Mouse (Mus musculus) layer of hippocampus, adult 8-10 months (tissue): ENCODE data around the gene Clec16a. TPM values are rescaled to one million over a fixed set of nuclear protein-coding genes. Genes with fewer than 3 reads are reported as not detected.

Source experiments
- DNase-seq, 2 experiments: peaks; one replicate each; pipeline ENCODE4 v3.0.0; 2022; ENCODE audit warnings: low spot score in 2 of 2
- total RNA-seq, 4 experiments: library from RNA; stranded (reverse); gene quantifications; 2 replicates each; pipeline ENCODE4 v1.2.4; 2022

Clec16a gene
- total RNA-seq, 4 experiments from 2014 or later: 85.2 to 99.0 (median 92.5) TPM

DNA sequence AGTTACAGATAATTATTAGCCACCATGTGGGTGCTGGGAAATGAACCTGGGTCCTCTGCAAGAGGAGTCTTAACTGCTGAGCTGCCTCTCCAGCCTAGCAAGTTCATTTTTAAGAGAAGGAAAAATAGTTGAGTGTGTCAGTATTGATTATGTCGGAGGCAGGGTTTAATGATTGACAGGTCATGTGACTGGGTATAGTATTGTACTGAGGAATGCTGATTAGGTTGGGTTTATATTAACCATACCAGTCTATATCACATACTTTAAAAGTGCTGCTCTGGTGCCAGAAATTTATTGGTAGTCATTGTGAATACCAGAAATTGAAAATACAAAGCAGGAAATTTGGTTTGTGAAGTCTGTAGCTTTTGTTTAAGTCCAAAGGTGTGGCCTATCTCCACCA is 130.5 kb downstream of the Clec16a start:
- no peak for DNase-seq

DNA sequence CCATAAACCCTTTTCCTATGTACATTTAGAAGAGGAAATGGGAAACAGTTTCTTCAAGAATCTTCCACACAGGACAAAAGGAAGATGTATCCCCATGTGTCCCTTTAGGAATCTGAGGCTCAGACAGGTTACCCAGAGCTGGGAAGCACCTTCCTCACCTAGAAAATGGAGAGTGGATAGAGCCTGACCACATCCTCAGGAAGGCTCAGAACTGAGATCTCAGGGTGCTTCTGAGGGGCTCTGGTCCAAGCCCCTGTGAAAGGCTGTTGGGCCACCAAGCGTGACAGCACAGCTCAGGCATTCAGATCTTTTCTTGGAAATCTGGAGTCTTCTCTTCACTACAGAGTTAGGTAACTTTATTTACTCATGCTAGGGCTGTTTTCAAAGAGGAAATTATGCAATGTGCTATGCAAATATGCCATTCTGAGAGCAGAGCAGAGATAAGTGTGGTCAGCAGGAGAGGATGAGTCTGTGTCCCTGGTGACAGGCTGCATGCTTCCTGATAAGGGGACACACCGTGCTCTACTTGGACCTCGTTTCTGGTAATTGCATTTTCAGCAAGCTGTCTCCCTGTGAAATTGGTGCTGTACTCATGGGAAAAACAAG is 131.4 kb downstream of the Clec16a start:
- DNase-seq: no peak

DNA sequence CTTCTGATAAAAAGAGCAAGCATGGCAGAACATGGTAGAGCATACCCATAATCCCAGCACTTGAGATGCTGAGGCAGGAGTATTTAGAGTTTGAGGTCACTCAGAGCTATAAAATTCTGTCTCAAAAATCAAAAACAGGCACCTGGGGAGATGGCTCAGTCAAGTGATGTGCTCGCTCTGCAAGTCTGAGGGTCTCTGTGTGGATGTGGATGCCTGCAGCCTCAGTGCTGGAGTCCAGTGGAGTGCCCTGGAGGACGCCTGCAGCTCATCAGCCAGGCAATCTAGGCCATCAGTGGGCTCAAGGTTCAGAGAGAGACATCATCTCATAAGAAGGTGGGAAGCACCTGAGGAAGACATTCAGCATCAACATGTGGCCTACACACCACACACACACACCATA is 137.4 kb downstream of the Clec16a start:
- DNase-seq: no peak

DNA sequence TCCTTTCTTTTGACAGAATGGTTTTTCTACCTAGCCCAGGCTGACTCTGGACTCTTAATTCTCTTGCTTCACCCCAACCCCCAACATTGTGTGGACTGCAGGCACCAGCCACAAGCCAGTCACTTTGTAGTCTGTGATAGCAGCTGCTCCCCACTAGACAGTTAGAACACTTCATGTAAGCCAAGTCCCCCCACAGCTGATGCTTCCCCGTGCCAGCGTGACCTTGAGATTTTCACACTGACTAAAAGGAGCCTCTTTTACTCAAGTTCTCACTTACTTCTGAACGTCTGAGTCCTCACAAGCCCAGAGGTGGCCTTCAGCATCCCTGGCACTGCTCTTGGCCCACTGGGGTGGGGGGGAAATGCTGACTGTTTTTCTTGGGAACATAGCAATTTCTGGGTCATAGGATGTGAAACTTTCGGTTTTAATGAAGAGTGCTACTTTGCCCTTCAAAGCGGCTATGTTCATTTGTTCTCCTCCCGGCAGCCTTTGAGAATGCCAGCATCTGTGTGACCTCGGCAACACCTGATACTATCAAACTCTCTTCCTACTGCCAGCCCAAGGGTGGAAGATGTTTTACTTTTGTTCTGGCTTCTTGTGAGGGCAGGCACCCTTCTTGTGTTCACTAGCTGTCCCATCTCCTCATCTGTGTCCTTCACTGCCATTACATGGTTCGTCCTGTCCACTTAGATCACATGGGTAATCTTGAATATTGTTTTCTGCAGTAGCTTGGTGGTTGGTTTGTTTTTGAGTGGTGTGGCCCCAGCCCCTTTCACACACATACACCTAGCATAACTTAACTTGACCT is 138.3 kb downstream of the Clec16a start:
- DNase-seq: no peak

DNA sequence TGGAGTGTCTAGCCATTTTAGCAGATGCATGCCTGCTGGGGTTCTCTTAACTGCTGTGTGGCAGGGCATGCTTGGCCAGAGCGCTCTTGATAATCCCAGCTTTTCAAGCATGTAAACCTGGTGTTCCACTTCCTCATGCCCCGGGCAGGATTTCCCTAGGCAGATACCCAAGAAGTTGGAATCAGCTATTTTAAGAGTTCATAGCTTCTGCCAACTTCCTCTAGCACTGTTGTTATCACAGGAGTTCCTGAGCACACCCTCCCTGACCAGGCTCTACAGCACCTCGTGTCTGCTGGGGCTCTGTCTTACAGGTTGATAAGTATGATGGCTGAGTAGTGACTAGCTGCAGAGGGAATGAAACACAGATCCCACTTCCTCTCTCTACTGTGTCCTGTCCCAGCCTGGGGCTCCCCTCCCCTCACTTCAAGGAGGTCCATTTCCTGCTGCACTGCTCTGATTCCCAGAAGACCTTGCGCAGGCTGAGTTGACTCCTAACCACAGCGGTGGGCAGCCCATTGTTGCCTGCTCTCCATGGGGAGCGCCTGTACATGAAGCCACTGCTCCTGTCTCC is 144.7 kb downstream of the Clec16a start:
- no peak for DNase-seq

DNA sequence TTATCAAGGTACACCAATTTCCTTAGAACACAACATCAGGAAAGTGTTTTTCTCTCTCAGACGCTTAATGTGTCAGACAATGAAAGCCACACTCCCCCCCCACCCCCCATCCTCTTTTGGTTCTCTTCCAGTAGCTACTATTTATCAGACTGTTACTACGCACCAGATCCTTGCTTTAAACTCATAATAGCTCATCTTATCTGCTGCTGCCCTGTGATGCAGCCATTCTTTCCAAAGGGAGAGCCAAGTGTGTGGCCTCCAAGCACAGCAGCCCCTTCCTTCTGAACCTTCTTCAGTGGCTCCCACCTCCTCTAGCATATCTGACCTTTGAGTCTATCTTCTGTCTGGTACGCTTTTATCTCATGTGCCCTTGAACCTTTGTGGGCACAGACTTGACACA is 145.3 kb downstream of the Clec16a start:
- no peak for DNase-seq

DNA sequence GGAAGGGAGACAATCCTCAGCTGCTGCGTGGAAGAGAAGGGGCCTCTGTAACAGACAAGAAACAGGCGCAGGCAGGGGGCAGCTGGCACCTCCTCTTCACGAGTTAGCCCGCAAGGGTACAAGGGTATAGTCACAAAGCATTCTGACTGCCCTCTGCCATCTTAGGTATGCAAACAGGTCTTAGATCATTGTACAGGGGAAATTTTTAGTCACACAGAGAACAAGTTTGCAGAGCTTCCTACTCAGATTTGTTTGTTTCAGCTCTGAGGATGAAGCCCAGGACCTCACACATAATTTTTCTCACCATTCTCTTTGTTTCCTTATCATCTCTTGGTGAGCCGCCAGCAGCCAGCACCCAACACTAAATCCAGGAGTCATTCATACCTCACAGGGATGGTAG is 146.6 kb downstream of the Clec16a start:
- no peak for DNase-seq

DNA sequence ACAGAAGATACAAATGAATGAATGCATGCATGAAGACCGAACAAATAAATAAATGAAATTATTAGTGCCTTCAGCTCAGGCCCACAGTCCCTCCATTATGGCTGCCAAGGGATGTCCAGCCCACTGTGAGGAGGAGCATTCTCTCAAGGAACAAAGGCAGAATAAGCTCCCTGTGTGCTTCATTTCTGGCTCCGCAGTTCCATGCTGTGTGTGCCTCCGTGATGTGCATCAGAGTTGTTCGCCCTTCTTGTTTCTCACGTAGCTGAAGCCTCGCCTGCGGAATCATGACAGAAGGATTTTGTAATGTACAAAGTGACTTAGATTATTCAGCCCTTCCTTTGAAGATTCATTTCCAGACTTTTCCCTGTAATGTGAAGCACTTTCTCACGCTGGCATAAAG is 147.7 kb downstream of the Clec16a start:
- DNase-seq: no peak

DNA sequence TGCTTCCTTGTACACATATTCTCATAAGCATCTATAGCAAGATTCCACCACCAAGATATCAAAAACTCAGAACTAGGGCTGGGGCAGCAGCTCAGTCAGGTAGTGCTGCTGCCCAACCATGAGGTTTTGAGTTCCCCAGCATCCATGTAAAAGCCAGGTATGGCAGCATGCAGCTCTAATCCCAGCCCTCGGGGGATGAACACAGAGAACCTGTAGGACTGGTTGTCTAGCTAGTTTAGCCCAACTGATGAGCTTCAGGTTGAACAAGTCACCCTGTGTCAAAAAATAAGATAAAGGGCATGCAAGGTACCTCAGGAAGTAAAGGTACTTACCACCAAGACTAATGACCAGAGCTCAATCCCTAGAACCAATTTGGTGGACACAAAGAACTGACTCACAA is 148.3 kb downstream of the Clec16a start:
- no peak for DNase-seq

DNA sequence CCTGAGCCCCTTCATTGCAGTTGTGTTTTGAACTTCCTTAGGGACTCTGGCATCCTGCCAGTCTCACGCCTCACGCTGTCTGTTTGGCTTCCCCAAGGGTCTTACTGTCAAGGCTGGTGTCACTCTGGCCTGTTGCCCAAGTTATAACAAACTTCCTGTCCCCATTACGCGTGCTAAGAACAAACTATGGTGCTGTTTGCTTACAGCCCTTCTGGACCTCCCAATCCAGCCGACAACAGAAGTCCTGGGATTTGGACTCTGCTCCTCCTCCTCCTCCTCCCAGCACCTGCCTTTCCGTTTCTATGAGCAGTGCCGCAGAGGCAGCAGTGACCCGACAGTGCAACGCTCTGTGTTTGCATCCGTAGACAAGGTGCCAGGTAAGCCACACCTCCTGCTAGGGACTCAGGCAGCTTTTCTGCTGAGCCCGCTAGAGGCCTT is 149.3 kb downstream of the Clec16a start:
- no peak for DNase-seq

DNA sequence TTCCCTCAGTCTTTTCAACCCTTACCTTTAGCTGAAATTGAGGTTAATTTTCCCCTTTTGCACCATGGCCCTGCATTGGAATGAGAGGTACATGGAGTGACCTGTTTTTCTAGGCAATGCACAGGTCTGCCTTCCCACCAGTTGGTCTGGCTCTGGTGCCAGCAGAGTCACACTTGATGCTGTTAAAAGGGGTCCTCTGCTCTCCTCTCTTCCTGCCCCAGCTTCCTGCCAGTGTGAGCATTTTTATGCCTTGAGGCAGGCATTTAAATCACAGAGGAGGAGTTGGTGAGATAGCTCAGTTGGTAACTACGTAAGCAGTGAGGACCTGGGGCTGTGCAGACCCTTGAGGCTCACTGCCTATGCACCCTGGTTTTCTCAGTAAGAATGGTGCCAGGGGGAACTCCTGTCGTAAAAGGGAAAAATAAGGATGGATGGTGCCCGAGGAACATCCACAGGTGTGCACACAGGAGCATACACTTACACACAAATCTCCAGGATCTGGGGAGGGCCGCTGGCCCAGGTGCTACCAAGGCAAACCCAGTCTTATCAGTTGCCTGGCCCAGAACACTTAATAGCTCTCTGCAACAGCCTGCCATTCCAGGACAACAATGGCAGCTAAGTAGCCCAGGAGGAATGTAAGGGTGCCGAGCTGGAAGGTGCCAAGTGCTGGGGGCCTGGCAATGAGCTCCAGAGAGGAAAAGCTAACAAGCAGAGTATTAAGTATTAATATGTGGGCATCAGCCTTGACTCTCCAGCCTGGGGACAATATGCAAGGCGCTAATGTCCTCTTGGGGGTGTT is 152.9 kb downstream of the Clec16a start:
- no peak for DNase-seq

DNA sequence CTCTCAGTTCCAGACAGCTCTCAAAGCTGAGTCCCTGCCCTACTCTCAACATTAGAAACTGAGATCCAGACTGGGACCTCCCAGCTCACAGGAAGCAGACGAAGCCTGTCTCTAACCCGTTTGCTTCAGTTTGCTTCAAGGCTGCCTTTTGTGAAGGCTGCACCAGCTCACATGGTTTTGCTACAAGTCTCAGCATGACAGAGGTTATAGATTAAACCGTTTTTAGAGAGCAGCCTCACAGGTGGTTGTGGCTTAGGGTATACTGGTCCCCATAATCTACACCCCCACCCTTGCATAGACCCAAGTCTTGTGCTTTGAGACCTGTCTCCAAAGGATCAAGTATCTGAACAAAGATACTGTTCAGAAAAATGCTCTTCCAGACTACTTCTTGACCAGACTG is 154.2 kb downstream of the Clec16a start:
- DNase-seq: no peak

DNA sequence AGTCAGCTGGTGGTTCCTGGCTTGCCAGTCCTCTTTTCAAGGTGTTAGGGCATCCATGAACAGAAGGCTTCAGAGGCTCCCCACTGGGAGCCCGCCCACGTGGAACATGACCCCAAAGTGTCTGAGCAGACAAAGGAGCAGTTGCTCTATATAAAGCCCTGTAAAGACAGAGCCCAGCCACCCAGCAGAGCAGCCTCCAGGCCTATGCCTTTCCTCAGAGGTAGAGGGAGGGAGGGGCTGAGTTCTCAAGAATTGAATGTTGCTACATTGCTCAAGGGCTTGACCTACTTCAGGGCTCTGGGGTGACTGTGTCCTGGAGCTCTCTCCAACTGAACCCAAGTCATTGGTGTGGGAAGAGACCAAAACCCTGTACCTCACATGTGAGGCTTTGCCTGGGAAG is 155.0 kb downstream of the Clec16a start:
- DNase-seq: no peak

DNA sequence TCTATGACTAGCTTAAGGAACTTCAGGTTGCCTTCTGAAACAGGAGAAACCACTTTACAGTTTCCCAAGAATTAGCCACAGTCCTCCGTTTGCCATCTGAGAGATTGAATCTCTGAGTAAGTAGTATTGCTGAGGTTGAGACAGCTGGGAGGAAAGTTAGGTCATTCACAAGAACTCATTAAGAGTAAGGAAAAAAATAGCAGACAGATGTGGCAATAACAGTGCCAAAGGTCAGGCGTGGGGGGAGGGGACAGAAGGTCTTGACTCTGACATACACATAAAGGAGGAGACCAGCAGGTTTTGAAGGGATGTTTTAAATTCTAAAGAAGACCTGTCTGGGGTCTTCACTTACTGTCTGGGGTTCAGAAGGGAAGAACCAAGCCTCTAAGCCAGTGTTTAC is 157.3 kb downstream of the Clec16a start:
- no peak for DNase-seq

DNA sequence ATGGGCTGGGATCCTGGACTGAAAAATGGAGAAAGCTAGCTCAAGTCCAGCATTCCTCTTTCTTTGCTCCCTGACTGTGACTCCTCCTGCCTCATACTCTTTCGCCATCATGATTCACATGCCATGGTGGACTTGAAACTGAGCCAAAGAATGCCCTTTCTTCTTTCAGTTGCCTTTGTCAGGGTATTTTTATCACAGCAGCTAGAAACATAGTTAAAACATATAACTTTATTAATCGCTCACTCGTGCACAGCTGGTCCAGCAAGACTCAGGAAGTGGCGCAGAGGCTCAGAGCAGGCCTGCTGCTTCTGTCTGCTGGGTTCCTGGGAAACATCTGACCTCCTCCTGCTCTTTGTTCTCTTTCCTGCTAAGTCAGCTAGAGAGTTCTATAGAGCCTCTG is 158.8 kb downstream of the Clec16a start:
- DNase-seq: no peak

DNA sequence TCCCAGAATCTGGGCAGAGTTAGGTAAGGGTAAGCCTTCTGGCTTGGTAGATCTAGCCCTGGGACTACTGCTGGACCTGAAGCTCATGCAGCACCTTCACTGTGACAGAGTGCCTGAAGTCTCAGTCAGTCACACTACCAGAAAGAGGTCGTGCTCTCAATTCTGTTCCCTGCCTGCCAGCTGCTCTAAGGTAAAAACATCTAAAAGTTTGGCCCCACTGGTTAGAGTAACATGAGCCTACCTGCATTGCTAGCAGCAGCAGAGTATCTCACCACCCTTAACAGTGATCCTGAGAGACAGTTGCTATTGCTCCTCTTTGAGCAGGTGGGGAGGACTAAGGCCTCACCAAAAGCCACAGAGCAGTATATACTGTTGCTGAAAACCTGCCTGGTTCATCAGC is 160.3 kb downstream of the Clec16a start:
- DNase-seq: no peak

DNA sequence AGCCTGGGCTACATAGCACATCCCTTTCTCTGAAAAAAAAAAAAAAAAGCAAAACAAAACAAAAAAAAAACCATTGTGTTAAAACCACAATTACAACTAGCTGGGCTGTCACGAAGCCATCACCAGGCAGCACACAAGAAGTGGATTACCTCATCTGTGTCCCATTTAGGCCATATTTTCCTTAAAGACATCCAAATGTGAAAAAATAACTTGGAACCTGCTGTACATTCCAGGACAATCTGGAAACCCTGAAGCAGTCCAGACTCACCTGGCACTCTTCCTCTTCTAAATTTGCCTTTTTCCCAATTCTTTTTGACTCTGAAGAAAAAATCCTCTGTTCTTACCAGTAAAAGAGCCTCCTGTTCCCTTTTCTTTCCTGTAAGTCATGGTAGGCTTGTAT is 166.4 kb downstream of the Clec16a start:
- DNase-seq: no peak

DNA sequence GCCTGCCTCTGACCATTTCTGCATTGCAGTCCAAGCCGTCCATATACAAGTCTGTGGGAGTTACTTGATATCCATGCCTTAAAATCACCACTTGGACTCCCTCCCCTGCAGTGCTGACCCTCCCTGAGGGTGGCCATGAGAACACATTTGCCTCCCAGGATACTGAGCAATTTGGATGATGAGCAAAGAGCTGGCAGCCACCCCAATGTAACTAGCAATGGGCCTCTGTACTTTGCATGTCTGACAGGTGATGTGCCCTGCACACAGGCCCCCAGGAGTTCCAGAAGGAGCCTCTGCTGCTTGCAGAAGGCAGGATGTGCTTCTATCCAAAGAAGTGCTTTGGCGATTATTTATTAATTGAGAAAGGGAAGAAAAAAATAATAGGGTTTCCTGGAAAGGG is 167.9 kb downstream of the Clec16a start:
- DNase-seq: no peak

DNA sequence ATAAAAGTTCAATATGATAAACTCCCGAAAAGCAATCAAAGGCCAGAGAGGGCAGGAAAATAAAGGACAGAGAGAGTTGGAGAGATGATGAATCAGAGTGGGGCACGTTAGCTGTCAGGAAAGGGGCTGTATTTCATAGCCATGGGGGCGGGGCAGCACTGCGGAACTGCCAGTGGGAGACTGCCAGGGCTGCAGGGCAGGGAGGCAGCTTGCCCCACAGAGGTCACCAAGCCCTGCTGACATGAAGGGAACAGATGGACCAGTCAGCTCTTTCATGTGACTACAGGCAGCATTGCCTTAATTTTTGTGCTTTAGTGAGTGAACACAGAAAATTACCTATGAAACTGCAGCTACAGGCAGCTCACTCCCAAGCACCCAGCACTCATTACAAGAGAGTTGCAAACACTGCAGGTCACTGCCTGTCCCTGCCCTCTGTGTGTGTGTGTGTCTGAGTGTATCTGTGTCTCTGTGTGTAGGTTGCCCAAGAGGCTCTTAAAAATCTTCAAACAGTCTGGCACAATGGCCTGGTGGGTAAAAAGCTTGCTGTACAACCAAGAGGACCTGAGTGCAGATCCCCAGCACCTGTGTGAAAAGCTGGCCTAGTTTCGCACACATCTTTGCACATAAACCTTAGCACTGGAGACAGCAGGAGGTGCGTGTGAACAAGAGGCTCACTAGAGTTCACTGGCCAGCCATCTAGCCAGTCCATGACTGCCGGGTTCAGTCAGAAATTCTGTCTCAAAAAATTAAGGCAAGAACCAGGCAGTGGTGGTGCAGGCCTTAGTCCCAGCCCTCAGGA is 168.5 kb downstream of the Clec16a start:
- DNase-seq: no peak

DNA sequence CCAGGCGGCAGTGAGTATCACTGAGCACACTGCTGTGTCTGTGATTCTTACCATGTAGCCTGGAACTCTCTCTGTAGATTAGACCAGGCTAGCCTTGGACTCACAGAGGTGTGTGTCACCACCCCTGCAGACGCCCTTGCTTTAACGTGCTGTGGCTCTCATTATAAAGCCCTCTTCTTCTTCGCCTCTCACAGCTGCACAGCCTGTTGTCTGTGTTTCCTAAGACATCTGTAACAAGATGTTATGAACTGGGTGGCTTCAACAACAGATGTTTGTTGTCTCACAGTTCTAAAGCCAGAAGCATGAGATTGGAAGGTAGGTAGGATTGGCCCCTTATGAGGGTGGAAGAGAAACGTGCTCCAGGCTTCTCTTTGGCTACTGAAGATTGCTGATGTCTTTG is 170.1 kb downstream of the Clec16a start:
- DNase-seq: no peak

DNA sequence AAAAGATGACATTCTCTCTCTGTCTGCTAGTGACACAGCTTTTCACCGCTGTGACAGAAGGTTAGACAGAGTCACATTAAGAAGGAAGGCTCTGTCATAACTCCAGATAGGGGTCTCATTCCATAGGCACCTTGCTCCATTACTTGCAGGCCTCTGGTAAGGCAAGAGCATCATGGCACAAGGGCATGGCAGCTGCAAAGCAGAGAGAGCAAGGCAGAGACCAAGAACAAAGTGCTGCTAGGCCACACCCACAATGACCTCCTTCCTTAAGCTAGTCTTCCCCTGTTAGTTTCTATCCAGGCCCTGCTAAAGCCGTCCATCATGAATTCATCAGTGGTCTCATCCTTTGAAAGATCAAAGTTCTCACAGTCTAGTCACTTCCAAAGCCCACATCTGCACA is 170.5 kb downstream of the Clec16a start:
- DNase-seq: no peak
